ENCODE assay signal across 14 mouse cellular contexts in the genomic region with DNA sequence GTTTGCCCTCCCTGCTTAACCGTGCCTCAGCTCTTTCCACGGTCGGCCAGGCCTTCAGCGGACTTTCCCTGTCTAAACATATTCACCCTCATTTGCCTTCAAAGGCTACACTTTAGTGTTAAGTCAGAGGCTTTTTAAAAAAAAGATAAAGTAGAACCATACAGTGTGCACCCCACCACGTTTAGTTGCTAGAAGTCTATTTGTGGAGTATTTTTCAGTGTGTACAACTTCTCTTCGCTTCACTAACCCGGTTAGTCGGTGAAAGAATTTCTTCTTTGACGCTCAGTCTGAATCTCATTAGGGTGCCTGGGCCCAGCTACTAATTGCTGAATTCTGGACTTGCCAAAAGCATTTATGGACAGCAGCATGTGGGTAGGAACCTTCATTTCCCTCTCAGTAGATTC. TPM values are rescaled to one million over a fixed set of nuclear protein-coding genes. Genes with fewer than 3 reads are reported as not detected.
A peak's percentile ranks its signal among the peaks of the same experiment; 100 is the strongest.
DNase-seq lines count a peak whose midpoint lies in the region; ATAC-seq and TF ChIP-seq lines count a peak whose summit lies in the region.
"Had no signal": no experiment of that assay in that cellular context is flagged by ENCODE, and none has a peak within 500 bp of the region (broad histone marks: within the 10 kb centered on the region; RNA-seq: fewer than 3 reads in every experiment).

No protein-coding gene starts in this region.

- H3K36me3 ChIP-seq in hindbrain, embryonic 14.5 days (replicated peaks; ENCODE audit: control insufficient read depth, insufficient read depth), result no peaks in the 10 kb centered on the region
- no peaks in the 10 kb centered on the region for H3K36me3 ChIP-seq in hindbrain, embryonic 10.5 days
- H3K36me3 ChIP-seq in forebrain, embryonic 10.5 days (replicated peaks), result no peaks in the 10 kb centered on the region
- H3K36me3 ChIP-seq in kidney, postnatal 0 days (ENCODE audit: insufficient read depth, low read length), result no peaks in the 10 kb centered on the region
- H3K36me3 ChIP-seq: heart, embryonic 15.5 days had no signal

- H3K9ac ChIP-seq in hindbrain, embryonic 14.5 days, result no peak overlapping the region
- no peak overlapping the region for H3K9ac ChIP-seq in kidney, postnatal 0 days (ENCODE audit: low read depth, low read length)
- H3K9ac ChIP-seq: heart, embryonic 15.5 days had no signal

- H3K27ac ChIP-seq in hindbrain, embryonic 14.5 days, result 0 out of 2 replicates have a peak overlapping the region, but pooled peaks have one; percentile 20
- H3K27ac ChIP-seq in hindbrain, embryonic 10.5 days, result no peak overlapping the region
- H3K27ac ChIP-seq in forebrain, embryonic 10.5 days, result peak overlapping the region; percentile 74
- H3K27ac ChIP-seq in kidney, postnatal 0 days, result peak overlapping the region; percentile 44; the same call in 1 of the 2 replicates
- H3K27ac ChIP-seq: heart, embryonic 15.5 days; macrophage had no signal

- TF ChIP-seq CTCF in kidney, postnatal 0 days (IDR thresholded peaks at IDR 0.05; ENCODE audit: low read depth), result no peak

- H3K9me3 ChIP-seq in hindbrain, embryonic 14.5 days (ENCODE audit: control insufficient read depth, low read length), result no peaks in the 10 kb centered on the region
- H3K9me3 ChIP-seq in hindbrain, embryonic 10.5 days, result no peaks in the 10 kb centered on the region
- no peaks in the 10 kb centered on the region for H3K9me3 ChIP-seq in forebrain, embryonic 10.5 days
- H3K9me3 ChIP-seq in kidney, postnatal 0 days (replicated peaks; ENCODE audit: low read length), result no peaks in the 10 kb centered on the region
- H3K9me3 ChIP-seq: heart, embryonic 15.5 days had no signal

- no peaks in the 10 kb centered on the region for H3K27me3 ChIP-seq in hindbrain, embryonic 14.5 days (ENCODE audit: control insufficient read depth, insufficient read depth, low read length)
- H3K27me3 ChIP-seq in hindbrain, embryonic 10.5 days (ENCODE audit: insufficient read depth, poor library complexity, severe bottlenecking), result peaks cover 4% of the 10 kb centered on the region; the same call in 1 of the 2 replicates
- 0 out of 2 replicates have a peak, but pooled peaks cover 12% of the 10 kb centered on the region for H3K27me3 ChIP-seq in forebrain, embryonic 10.5 days (ENCODE audit: poor library complexity, severe bottlenecking)
- no peaks in the 10 kb centered on the region for H3K27me3 ChIP-seq in kidney, postnatal 0 days (ENCODE audit: insufficient read depth, low read length)
- H3K27me3 ChIP-seq: heart, embryonic 15.5 days had no signal

- ATAC-seq in hindbrain, embryonic 14.5 days (ENCODE audit: low FRiP score), result no peak
- ATAC-seq in kidney, postnatal 0 days (replicated peaks; ENCODE audit: low FRiP score, low read depth), result 0 out of 2 replicates have a peak, but pooled peaks have one; percentile 33

- H3K4me2 ChIP-seq in hindbrain, embryonic 14.5 days (replicated peaks), result no peak overlapping the region
- H3K4me2 ChIP-seq in kidney, postnatal 0 days (ENCODE audit: low read length), result no peak overlapping the region
- H3K4me2 ChIP-seq: heart, embryonic 15.5 days had no signal

- H3K4me1 ChIP-seq in hindbrain, embryonic 14.5 days (replicated peaks; ENCODE audit: control insufficient read depth, insufficient read depth, low read length), result no peaks in the 10 kb centered on the region
- peaks cover 38% of the 10 kb centered on the region for H3K4me1 ChIP-seq in hindbrain, embryonic 10.5 days (replicated peaks)
- peaks cover 41% of the 10 kb centered on the region for H3K4me1 ChIP-seq in forebrain, embryonic 10.5 days
- no peaks in the 10 kb centered on the region for H3K4me1 ChIP-seq in kidney, postnatal 0 days (replicated peaks; ENCODE audit: insufficient read depth, low read length)
- H3K4me1 ChIP-seq: heart, embryonic 15.5 days had no signal

- no peak for DNase-seq in hindbrain, embryonic 14.5 days (ENCODE audit: low spot score)
- no peak for DNase-seq in hindbrain, embryonic 10.5 days (ENCODE audit: low spot score)
- peak; percentile 16 for DNase-seq in MN1 (ENCODE audit: low spot score)
- no peak for DNase-seq in forebrain, embryonic 10.5 days (ENCODE audit: extremely low spot score, low spot score)
- DNase-seq in kidney, postnatal 0 days (ENCODE audit: low spot score), result peak; percentile 36
- DNase-seq in right cerebral cortex, postnatal 4 days, result no peak
- DNase-seq in c-Kit-positive CD71-positive TER-119-positive erythroid progenitor cells, embryonic 14.5 days (ENCODE audit: low spot score), result no peak
- DNase-seq: adrenal gland, adult 2 months; cerebellum, postnatal 14 days; gastrocnemius, postnatal 25 days; right cerebral cortex, postnatal 14 days; thymus, postnatal 36 days had no signal

- 34% methylated on average over 9 of the region's 9 CpGs for WGBS in hindbrain, embryonic 14.5 days
- 58% methylated on average over 9 of the region's 9 CpGs for WGBS in hindbrain, embryonic 10.5 days
- WGBS in forebrain, embryonic 10.5 days, result 38% methylated on average over 9 of the region's 9 CpGs
- 49% methylated on average over 9 of the region's 9 CpGs for WGBS in kidney, postnatal 0 days

- no peak overlapping the region for H3K4me3 ChIP-seq in hindbrain, embryonic 14.5 days (replicated peaks; ENCODE audit: low read length)
- no peak overlapping the region for H3K4me3 ChIP-seq in hindbrain, embryonic 10.5 days
- no peak overlapping the region for H3K4me3 ChIP-seq in forebrain, embryonic 10.5 days
- H3K4me3 ChIP-seq in kidney, postnatal 0 days (replicated peaks; ENCODE audit: low read depth, low read length), result no peak overlapping the region
- H3K4me3 ChIP-seq: heart, embryonic 15.5 days had no signal

RNA-seq across cellular contexts. Expression of a gene that starts 8.8 kb away (rescaled TPM):
- 51.1 and 51.3 TPM in 2 replicates for polyA plus RNA-seq in hindbrain, embryonic 14.5 days (2014; fragmentation: Nextera tagmentation; extraction: Ambion mirVana)
- 4.3 and 10.2 TPM in 2 replicates for polyA plus RNA-seq in hindbrain, embryonic 10.5 days (2016; fragmentation: Nextera tagmentation; extraction: Ambion mirVana)
- 5.8 and 7.4 TPM in 2 replicates for polyA plus RNA-seq in forebrain, embryonic 10.5 days (2016; fragmentation: Nextera tagmentation; extraction: Ambion mirVana)
- 43.6 and 51.4 TPM in 2 replicates for polyA plus RNA-seq in kidney, postnatal 0 days (2015; fragmentation: Nextera tagmentation; extraction: Ambion mirVana)

Comparison
In these comparisons a context has a peak if more than half of its experiments do, and no peak if none do; other contexts are left out.
1. DNase-seq: peak in MN1 (single experiment) and kidney, postnatal 0 days (single experiment); none in hindbrain, embryonic 14.5 days (single experiment), hindbrain, embryonic 10.5 days (single experiment), forebrain, embryonic 10.5 days (single experiment), right cerebral cortex, postnatal 4 days (single experiment) and c-Kit-positive CD71-positive TER-119-positive erythroid progenitor cells, embryonic 14.5 days (single experiment).